Mouse (Mus musculus) stomach, embryonic 15.5 days (tissue): ENCODE measurements around the gene Btrc. TPM values are rescaled to one million over a fixed set of nuclear protein-coding genes. Genes with fewer than 3 reads are reported as not detected.

ENCODE experiments used
- ATAC-seq: fragments of 200-750 bp; cut with Nextera tagmentation; 2 replicates; pipeline ENCODE4 v1.8.0; 2017; ENCODE audit warnings: low read depth, moderate number of reproducible peaks, moderate TSS enrichment; ENCODE audit not compliant: insufficient read depth, low FRiP score
- H3K27ac ChIP-seq: fragments of 300-500 bp; sonication (generic); 2 replicates; pipeline ENCODE4 v1.5.1; 2015; ENCODE audit warnings: mild to moderate bottlenecking, inconsistent platforms
- H3K27me3 ChIP-seq: fragments of 300-500 bp; sonication (generic); replicated peaks from 2 replicates; pipeline ENCODE4 v1.6.1; 2015; ENCODE audit warnings: inconsistent platforms
- H3K36me3 ChIP-seq: fragments of 300-500 bp; sonication (generic); 2 replicates; pipeline ENCODE4 v1.6.1; 2015; ENCODE audit warnings: inconsistent platforms
- H3K4me1 ChIP-seq: fragments of 300-500 bp; sonication (generic); 2 replicates; pipeline ENCODE4 v1.6.1; 2015; ENCODE audit warnings: inconsistent platforms
- H3K4me2 ChIP-seq: fragments of 300-500 bp; sonication (generic); 2 replicates; pipeline ENCODE4 v1.6.1; 2015; ENCODE audit warnings: mild to moderate bottlenecking, inconsistent platforms
- H3K4me3 ChIP-seq: fragments of 300-500 bp; sonication (generic); replicated peaks from 2 replicates; pipeline ENCODE4 v1.5.1; 2015; ENCODE audit warnings: inconsistent platforms
- H3K9ac ChIP-seq: fragments of 300-500 bp; sonication (generic); 2 replicates; pipeline ENCODE4 v1.6.1; 2015; ENCODE audit warnings: inconsistent platforms
- H3K9me3 ChIP-seq: fragments of 300-500 bp; sonication (generic); 2 replicates; pipeline ENCODE4 v1.6.1; 2016; ENCODE audit warnings: inconsistent platforms
- WGBS: fragments of 180-500 bp; shearing (Covaris S2); methylation state at CpG from one replicate; pipeline ENCODE4 v1.1.7; 2015; 5-methylcytosine and 5-hydroxymethylcytosine counted together
- polyA plus RNA-seq: library from polyadenylated mRNA; unstranded; fragments of >200 nt; fragmentation: Nextera tagmentation; extraction: Ambion mirVana; gene quantifications from 2 replicates; pipeline ENCODE4 v1.2.1, GENCODE M21; 2015

Btrc gene
- polyA plus RNA-seq, 1 experiment from 2014 or later: 39.4 TPM

GRCm38 (mm10) chr19:45483470-45483869, 119.9 kb downstream of the Btrc start:
- no peak for ATAC-seq
- 77% methylated on average over 2 of the region's 2 CpGs for WGBS
- Histone ChIP-seq H3K4me1 (no peaks in the 10 kb centered on the region), H3K9me3 (no peaks in the 10 kb centered on the region), H3K4me3 (no peak overlapping the region), H3K4me2 (no peak overlapping the region), H3K36me3 (no peaks in the 10 kb centered on the region), H3K9ac (no peak overlapping the region), H3K27me3 (no peaks in the 10 kb centered on the region), H3K27ac (no peak overlapping the region)

- H3K27ac ChIP-seq: no peak overlapping the region
- no peaks in the 10 kb centered on the region for H3K9me3 ChIP-seq
- H3K4me2 ChIP-seq: no peak overlapping the region
- no peaks in the 10 kb centered on the region for H3K36me3 ChIP-seq
- H3K4me1 ChIP-seq: no peaks in the 10 kb centered on the region
- 73% methylated on average over 6 of the region's 6 CpGs for WGBS
- no peak overlapping the region for H3K9ac ChIP-seq
- H3K27me3 ChIP-seq: no peaks in the 10 kb centered on the region
- ATAC-seq: no peak
- no peak overlapping the region for H3K4me3 ChIP-seq
Measured at GRCm38 (mm10) chr19:45486206-45486991, 122.9 kb downstream of the Btrc start.

GRCm38 (mm10) chr19:45486992-45487387, 123.5 kb downstream of the Btrc start:
- Histone ChIP-seq H3K27me3 (no peaks in the 10 kb centered on the region), H3K9ac (no peak overlapping the region), H3K4me2 (no peak overlapping the region), H3K4me1 (no peaks in the 10 kb centered on the region), H3K4me3 (no peak overlapping the region), H3K36me3 (no peaks in the 10 kb centered on the region), H3K9me3 (no peaks in the 10 kb centered on the region), H3K27ac (no peak overlapping the region)
- ATAC-seq: no peak
- WGBS: 80% methylated on average over 3 of the region's 3 CpGs

- 49% methylated on average over 6 of the region's 6 CpGs for WGBS
- Histone ChIP-seq H3K36me3 (no peaks in the 10 kb centered on the region), H3K9me3 (no peaks in the 10 kb centered on the region), H3K27ac (no peak overlapping the region), H3K4me3 (no peak overlapping the region), H3K4me2 (no peak overlapping the region), H3K9ac (no peak overlapping the region), H3K4me1 (no peaks in the 10 kb centered on the region), H3K27me3 (no peaks in the 10 kb centered on the region)
- ATAC-seq: no peak
Measured at GRCm38 (mm10) chr19:45489961-45490360, 126.4 kb downstream of the Btrc start.

- H3K4me2 ChIP-seq: no peak overlapping the region
- no peak overlapping the region for H3K27ac ChIP-seq
- no peak for ATAC-seq
- WGBS: 84% methylated on average over 7 of the region's 7 CpGs
- H3K4me1 ChIP-seq: no peaks in the 10 kb centered on the region
- no peaks in the 10 kb centered on the region for H3K9me3 ChIP-seq
- no peaks in the 10 kb centered on the region for H3K36me3 ChIP-seq
- H3K9ac ChIP-seq: no peak overlapping the region
- no peaks in the 10 kb centered on the region for H3K27me3 ChIP-seq
- no peak overlapping the region for H3K4me3 ChIP-seq
Measured at GRCm38 (mm10) chr19:45491246-45491645, 127.7 kb downstream of the Btrc start.

GRCm38 (mm10) chr19:45494121-45494775, 130.7 kb downstream of the Btrc start:
- H3K36me3 ChIP-seq: no peaks in the 10 kb centered on the region
- H3K4me3 ChIP-seq: no peak overlapping the region
- no peak overlapping the region for H3K27ac ChIP-seq
- H3K9ac ChIP-seq: no peak overlapping the region
- no peak overlapping the region for H3K4me2 ChIP-seq
- H3K27me3 ChIP-seq: no peaks in the 10 kb centered on the region
- H3K9me3 ChIP-seq: no peaks in the 10 kb centered on the region
- ATAC-seq: no peak
- no peaks in the 10 kb centered on the region for H3K4me1 ChIP-seq
- WGBS: 75% methylated on average over 10 of the region's 10 CpGs

- H3K9ac ChIP-seq: no peak overlapping the region
- no peak for ATAC-seq
- no peak overlapping the region for H3K27ac ChIP-seq
- H3K36me3 ChIP-seq: 0 out of 2 replicates have a peak, but pooled peaks cover 2% of the 10 kb centered on the region
- 87% methylated on average over 7 of the region's 7 CpGs for WGBS
- no peaks in the 10 kb centered on the region for H3K27me3 ChIP-seq
- no peak overlapping the region for H3K4me3 ChIP-seq
- no peaks in the 10 kb centered on the region for H3K4me1 ChIP-seq
- no peaks in the 10 kb centered on the region for H3K9me3 ChIP-seq
- H3K4me2 ChIP-seq: no peak overlapping the region
Measured at GRCm38 (mm10) chr19:45505446-45505845, 141.9 kb downstream of the Btrc start.

GRCm38 (mm10) chr19:45507531-45507930, 144.0 kb downstream of the Btrc start:
- 72% methylated on average over 19 of the region's 19 CpGs for WGBS
- no peaks in the 10 kb centered on the region for H3K4me1 ChIP-seq
- no peaks in the 10 kb centered on the region for H3K9me3 ChIP-seq
- 0 out of 2 replicates have a peak, but pooled peaks cover 2% of the 10 kb centered on the region for H3K36me3 ChIP-seq
- no peak for ATAC-seq
- no peaks in the 10 kb centered on the region for H3K27me3 ChIP-seq
- H3K9ac ChIP-seq: no peak overlapping the region
- no peak overlapping the region for H3K4me3 ChIP-seq
- no peak overlapping the region for H3K27ac ChIP-seq
- H3K4me2 ChIP-seq: no peak overlapping the region

GRCm38 (mm10) chr19:45510680-45511079, 147.1 kb downstream of the Btrc start:
- WGBS: 75% methylated on average over 3 of the region's 3 CpGs
- no peak for ATAC-seq
- H3K4me3 ChIP-seq: no peak overlapping the region
- no peaks in the 10 kb centered on the region for H3K9me3 ChIP-seq
- no peaks in the 10 kb centered on the region for H3K4me1 ChIP-seq
- peaks cover 15% of the 10 kb centered on the region; the same call in 1 of the 2 replicates for H3K36me3 ChIP-seq
- no peak overlapping the region for H3K9ac ChIP-seq
- no peak overlapping the region for H3K27ac ChIP-seq
- H3K4me2 ChIP-seq: no peak overlapping the region
- H3K27me3 ChIP-seq: no peaks in the 10 kb centered on the region

- Histone ChIP-seq H3K4me1 (no peaks in the 10 kb centered on the region), H3K36me3 (peaks cover 15% of the 10 kb centered on the region; the same call in 1 of the 2 replicates), H3K27me3 (no peaks in the 10 kb centered on the region), H3K4me3 (no peak overlapping the region), H3K27ac (no peak overlapping the region), H3K9me3 (no peaks in the 10 kb centered on the region), H3K4me2 (no peak overlapping the region), H3K9ac (no peak overlapping the region)
- ATAC-seq: no peak
- 81% methylated on average over 4 of the region's 4 CpGs for WGBS
Measured at GRCm38 (mm10) chr19:45511406-45511805, 147.9 kb downstream of the Btrc start.

GRCm38 (mm10) chr19:45515341-45515740, 151.8 kb downstream of the Btrc start:
- Histone ChIP-seq H3K27ac (no peak overlapping the region), H3K4me3 (no peak overlapping the region), H3K9ac (no peak overlapping the region), H3K9me3 (no peaks in the 10 kb centered on the region), H3K4me2 (no peak overlapping the region), H3K27me3 (no peaks in the 10 kb centered on the region), H3K36me3 (peaks cover 18% of the 10 kb centered on the region; the same call in 1 of the 2 replicates), H3K4me1 (no peaks in the 10 kb centered on the region)
- ATAC-seq: no peak
- 90% methylated on average over 2 of the region's 2 CpGs for WGBS

GRCm38 (mm10) chr19:45516264-45516663, 152.7 kb downstream of the Btrc start:
- Histone ChIP-seq H3K9me3 (no peaks in the 10 kb centered on the region), H3K36me3 (peaks cover 22% of the 10 kb centered on the region; the same call in 1 of the 2 replicates), H3K4me2 (no peak overlapping the region), H3K9ac (no peak overlapping the region), H3K4me3 (no peak overlapping the region), H3K27ac (no peak overlapping the region), H3K4me1 (no peaks in the 10 kb centered on the region), H3K27me3 (no peaks in the 10 kb centered on the region)
- ATAC-seq: no peak
- WGBS: 90% methylated on average over 12 of the region's 12 CpGs
